Mouse (Mus musculus) limb, embryonic 15.5 days (tissue): ENCODE measurements around the gene Ice1. TPM values are rescaled to one million over a fixed set of nuclear protein-coding genes. Genes with fewer than 3 reads are reported as not detected.

Experiments used
- ATAC-seq: fragments of 200-750 bp; cut with Nextera tagmentation; 2 replicates; pipeline ENCODE4 v1.8.0; 2017; ENCODE audit warnings: low read depth, moderate TSS enrichment; ENCODE audit not compliant: insufficient number of reproducible peaks, low FRiP score, low TSS enrichment
- H3K27ac ChIP-seq: fragments of 300-500 bp; sonication (generic); 2 replicates; pipeline ENCODE4 v1.5.1; 2015; ENCODE audit warnings: moderate library complexity, mild to moderate bottlenecking, inconsistent platforms
- H3K27me3 ChIP-seq: fragments of 300-500 bp; sonication (generic); 2 replicates; pipeline ENCODE4 v1.6.1; 2015; ENCODE audit warnings: inconsistent platforms
- H3K36me3 ChIP-seq: fragments of 300-500 bp; sonication (generic); 2 replicates; pipeline ENCODE4 v1.6.1; 2015; ENCODE audit warnings: inconsistent platforms
- H3K4me1 ChIP-seq: fragments of 300-500 bp; sonication (generic); 2 replicates; pipeline ENCODE4 v1.6.1; 2015; ENCODE audit warnings: inconsistent platforms
- H3K4me2 ChIP-seq: fragments of 300-500 bp; sonication (generic); 2 replicates; pipeline ENCODE4 v1.6.1; 2015; ENCODE audit warnings: mild to moderate bottlenecking, inconsistent platforms
- H3K4me3 ChIP-seq: fragments of 300-500 bp; sonication (generic); 2 replicates; pipeline ENCODE4 v1.5.1; 2015; ENCODE audit warnings: mild to moderate bottlenecking, inconsistent platforms
- H3K9ac ChIP-seq: fragments of 300-500 bp; sonication (generic); 2 replicates; pipeline ENCODE4 v1.6.1; 2015; ENCODE audit warnings: inconsistent platforms
- H3K9me3 ChIP-seq: fragments of 300-500 bp; sonication (generic); 2 replicates; pipeline ENCODE4 v1.6.1; 2016; ENCODE audit warnings: inconsistent platforms
- WGBS: fragments of 180-500 bp; shearing (Covaris S2); methylation state at CpG from one replicate; pipeline ENCODE4 v1.1.7; 2015; 5-methylcytosine and 5-hydroxymethylcytosine counted together
- polyA plus RNA-seq: library from polyadenylated mRNA; unstranded; fragments of >200 nt; fragmentation: Nextera tagmentation; extraction: Ambion mirVana; gene quantifications from 2 replicates; pipeline ENCODE4 v1.2.1, GENCODE M21; 2015

The Ice1 gene
- polyA plus RNA-seq, 1 experiment from 2014 or later = 16.9 TPM

- Histone ChIP-seq H3K4me3 (no peak overlapping the region), H3K4me1 (no peaks in the 10 kb centered on the region), H3K9me3 (no peaks in the 10 kb centered on the region), H3K36me3 (peaks cover 88% of the 10 kb centered on the region), H3K4me2 (no peak overlapping the region), H3K27me3 (no peaks in the 10 kb centered on the region), H3K27ac (no peak overlapping the region), H3K9ac (no peak overlapping the region)
- no peak for ATAC-seq
- 84% methylated on average over 1 of the region's 1 CpGs for WGBS
Measured at GRCm38 (mm10) chr13:70601566-70601965, 35.9 kb downstream of the Ice1 start.

- H3K27me3 ChIP-seq = no peaks in the 10 kb centered on the region
- no peak overlapping the region for H3K4me3 ChIP-seq
- no peaks in the 10 kb centered on the region for H3K4me1 ChIP-seq
- H3K9ac ChIP-seq = no peak overlapping the region
- H3K36me3 ChIP-seq = peaks cover 88% of the 10 kb centered on the region
- H3K4me2 ChIP-seq = no peak overlapping the region
- 92% methylated on average over 12 of the region's 12 CpGs for WGBS
- no peak for ATAC-seq
- H3K9me3 ChIP-seq = no peaks in the 10 kb centered on the region
- no peak overlapping the region for H3K27ac ChIP-seq
Measured at GRCm38 (mm10) chr13:70599964-70600619, 37.3 kb downstream of the Ice1 start.

- Histone ChIP-seq H3K36me3 (peaks cover 88% of the 10 kb centered on the region), H3K9ac (no peak overlapping the region), H3K4me1 (no peaks in the 10 kb centered on the region), H3K4me2 (no peak overlapping the region), H3K27me3 (no peaks in the 10 kb centered on the region), H3K9me3 (no peaks in the 10 kb centered on the region), H3K27ac (no peak overlapping the region), H3K4me3 (no peak overlapping the region)
- 56% methylated on average over 4 of the region's 4 CpGs for WGBS
- no peak for ATAC-seq
Measured at GRCm38 (mm10) chr13:70598941-70599340, 38.5 kb downstream of the Ice1 start.

- no peak for ATAC-seq
- H3K27ac ChIP-seq = no peak overlapping the region
- no peaks in the 10 kb centered on the region for H3K9me3 ChIP-seq
- peaks cover 88% of the 10 kb centered on the region for H3K36me3 ChIP-seq
- no peak overlapping the region for H3K9ac ChIP-seq
- no peak overlapping the region for H3K4me3 ChIP-seq
- WGBS = 85% methylated on average over 3 of the region's 3 CpGs
- H3K4me1 ChIP-seq = no peaks in the 10 kb centered on the region
- no peaks in the 10 kb centered on the region for H3K27me3 ChIP-seq
- H3K4me2 ChIP-seq = no peak overlapping the region
Measured at GRCm38 (mm10) chr13:70596901-70597300, 40.5 kb downstream of the Ice1 start.

- H3K4me2 ChIP-seq = no peak overlapping the region
- no peak overlapping the region for H3K4me3 ChIP-seq
- peaks cover 92% of the 10 kb centered on the region for H3K36me3 ChIP-seq
- 0 out of 2 replicates have a peak, but pooled peaks have one; percentile 20 for ATAC-seq
- peak overlapping the region; percentile 40; the same call in 1 of the 2 replicates for H3K27ac ChIP-seq
- no peaks in the 10 kb centered on the region for H3K27me3 ChIP-seq
- H3K4me1 ChIP-seq = no peaks in the 10 kb centered on the region
- no peaks in the 10 kb centered on the region for H3K9me3 ChIP-seq
- H3K9ac ChIP-seq = no peak overlapping the region
- 74% methylated on average over 7 of the region's 7 CpGs for WGBS
Measured at GRCm38 (mm10) chr13:70590248-70590762, 47.1 kb downstream of the Ice1 start.

GRCm38 (mm10) chr13:70586969-70587368 lies 50.5 kb downstream of the Ice1 start:
- ATAC-seq = no peak
- no peak overlapping the region for H3K27ac ChIP-seq
- peaks cover 65% of the 10 kb centered on the region for H3K36me3 ChIP-seq
- H3K4me1 ChIP-seq = no peaks in the 10 kb centered on the region
- H3K27me3 ChIP-seq = no peaks in the 10 kb centered on the region
- no peak overlapping the region for H3K4me3 ChIP-seq
- H3K4me2 ChIP-seq = no peak overlapping the region
- 71% methylated on average over 2 of the region's 2 CpGs for WGBS
- no peak overlapping the region for H3K9ac ChIP-seq
- H3K9me3 ChIP-seq = no peaks in the 10 kb centered on the region

GRCm38 (mm10) chr13:70582517-70582916 lies 54.9 kb downstream of the Ice1 start:
- no peaks in the 10 kb centered on the region for H3K4me1 ChIP-seq
- no peak overlapping the region for H3K9ac ChIP-seq
- H3K27ac ChIP-seq = no peak overlapping the region
- peaks cover 28% of the 10 kb centered on the region for H3K36me3 ChIP-seq
- no peaks in the 10 kb centered on the region for H3K27me3 ChIP-seq
- 43% methylated on average over 2 of the region's 2 CpGs for WGBS
- H3K4me3 ChIP-seq = no peak overlapping the region
- no peaks in the 10 kb centered on the region for H3K9me3 ChIP-seq
- ATAC-seq = no peak
- no peak overlapping the region for H3K4me2 ChIP-seq

- Histone ChIP-seq H3K36me3 (peaks cover 18% of the 10 kb centered on the region), H3K27me3 (no peaks in the 10 kb centered on the region), H3K9ac (no peak overlapping the region), H3K4me3 (no peak overlapping the region), H3K9me3 (no peaks in the 10 kb centered on the region), H3K4me1 (no peaks in the 10 kb centered on the region), H3K4me2 (no peak overlapping the region), H3K27ac (no peak overlapping the region)
- 81% methylated on average over 4 of the region's 4 CpGs for WGBS
- ATAC-seq = no peak
Measured at GRCm38 (mm10) chr13:70581509-70581908, 55.9 kb downstream of the Ice1 start.

- no peaks in the 10 kb centered on the region for H3K27me3 ChIP-seq
- no peak overlapping the region for H3K4me2 ChIP-seq
- H3K4me1 ChIP-seq = no peaks in the 10 kb centered on the region
- 84% methylated on average over 1 of the region's 1 CpGs for WGBS
- no peaks in the 10 kb centered on the region for H3K36me3 ChIP-seq
- no peaks in the 10 kb centered on the region for H3K9me3 ChIP-seq
- no peak overlapping the region for H3K27ac ChIP-seq
- no peak overlapping the region for H3K4me3 ChIP-seq
- ATAC-seq = no peak
- H3K9ac ChIP-seq = no peak overlapping the region
Measured at GRCm38 (mm10) chr13:70574216-70574615, 63.2 kb downstream of the Ice1 start.

- H3K36me3 ChIP-seq = no peaks in the 10 kb centered on the region
- no peaks in the 10 kb centered on the region for H3K9me3 ChIP-seq
- WGBS = 71% methylated on average over 2 of the region's 2 CpGs
- H3K4me1 ChIP-seq = no peaks in the 10 kb centered on the region
- H3K4me2 ChIP-seq = no peak overlapping the region
- H3K27me3 ChIP-seq = no peaks in the 10 kb centered on the region
- H3K9ac ChIP-seq = no peak overlapping the region
- no peak for ATAC-seq
- H3K27ac ChIP-seq = no peak overlapping the region
- no peak overlapping the region for H3K4me3 ChIP-seq
Measured at GRCm38 (mm10) chr13:70567889-70568288, 69.5 kb downstream of the Ice1 start.

- Histone ChIP-seq H3K4me2 (no peak overlapping the region), H3K27me3 (no peaks in the 10 kb centered on the region), H3K9ac (no peak overlapping the region), H3K4me1 (no peaks in the 10 kb centered on the region), H3K9me3 (no peaks in the 10 kb centered on the region), H3K36me3 (no peaks in the 10 kb centered on the region), H3K27ac (no peak overlapping the region), H3K4me3 (no peak overlapping the region)
- ATAC-seq = no peak
- WGBS = 69% methylated on average over 5 of the region's 5 CpGs
Measured at GRCm38 (mm10) chr13:70553456-70553855, 84.0 kb downstream of the Ice1 start.

- no peak overlapping the region for H3K4me2 ChIP-seq
- no peak overlapping the region for H3K4me3 ChIP-seq
- no peaks in the 10 kb centered on the region for H3K4me1 ChIP-seq
- no peaks in the 10 kb centered on the region for H3K27me3 ChIP-seq
- no peak for ATAC-seq
- H3K27ac ChIP-seq = no peak overlapping the region
- 49% methylated on average over 3 of the region's 3 CpGs for WGBS
- H3K9ac ChIP-seq = no peak overlapping the region
- H3K9me3 ChIP-seq = no peaks in the 10 kb centered on the region
- no peaks in the 10 kb centered on the region for H3K36me3 ChIP-seq
Measured at GRCm38 (mm10) chr13:70547457-70547856, 90.0 kb downstream of the Ice1 start.

- no peak overlapping the region for H3K4me3 ChIP-seq
- H3K4me1 ChIP-seq = no peaks in the 10 kb centered on the region
- ATAC-seq = no peak
- H3K27ac ChIP-seq = no peak overlapping the region
- no peaks in the 10 kb centered on the region for H3K36me3 ChIP-seq
- no peaks in the 10 kb centered on the region for H3K9me3 ChIP-seq
- WGBS = 0% methylated on average over 1 of the region's 1 CpGs
- H3K27me3 ChIP-seq = no peaks in the 10 kb centered on the region
- no peak overlapping the region for H3K9ac ChIP-seq
- H3K4me2 ChIP-seq = no peak overlapping the region
Measured at GRCm38 (mm10) chr13:70545261-70545660, 92.2 kb downstream of the Ice1 start.
